Mouse (Mus musculus): ENCODE measurements at regions not wholly inside any gene's neighbourhood (a gene's known extent, or its start where the extent isn't known, plus 50 kb on each side); places are given as distances from the start of the nearest gene placed in this dataset.

- no peak for DNase-seq (ENCODE audit: low spot score in 2 of 2)
Measured at GRCm38 (mm10) chr2:114828192-114828591, 173.4 kb upstream of the Dph6 start.

- DNase-seq (ENCODE audit: low spot score in 2 of 2), result no peak
Measured at GRCm38 (mm10) chr2:114835694-114836093, 180.9 kb upstream of the Dph6 start.

- no peak for DNase-seq (ENCODE audit: low spot score in 2 of 2)
Measured at GRCm38 (mm10) chr2:114843696-114844388, 189.1 kb upstream of the Dph6 start.

DNA sequence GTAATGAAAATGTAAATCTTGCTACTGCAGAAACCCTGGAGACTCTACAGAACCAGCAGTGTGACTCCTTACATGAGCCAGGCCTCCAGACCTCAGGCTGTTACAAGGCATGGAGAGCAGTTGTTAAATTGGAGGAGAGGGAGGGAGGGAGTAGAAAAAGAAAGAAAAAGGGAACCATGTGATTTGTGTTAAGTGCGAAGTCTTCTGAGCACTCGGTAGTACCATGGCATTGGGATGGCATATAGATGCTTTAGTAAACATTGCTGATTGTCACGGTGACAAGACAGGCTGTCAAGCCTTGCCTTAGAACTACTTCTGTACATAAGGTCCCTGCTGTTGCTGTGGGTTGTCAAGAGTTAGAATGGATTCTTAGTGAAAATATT lies 189.6 kb upstream of the Dph6 start:
- no peak for DNase-seq (ENCODE audit: low spot score in 2 of 2)

GRCm38 (mm10) chr2:114848439-114848838 lies 193.7 kb upstream of the Dph6 start:
- DNase-seq (ENCODE audit: low spot score in 2 of 2), result no peak

DNA sequence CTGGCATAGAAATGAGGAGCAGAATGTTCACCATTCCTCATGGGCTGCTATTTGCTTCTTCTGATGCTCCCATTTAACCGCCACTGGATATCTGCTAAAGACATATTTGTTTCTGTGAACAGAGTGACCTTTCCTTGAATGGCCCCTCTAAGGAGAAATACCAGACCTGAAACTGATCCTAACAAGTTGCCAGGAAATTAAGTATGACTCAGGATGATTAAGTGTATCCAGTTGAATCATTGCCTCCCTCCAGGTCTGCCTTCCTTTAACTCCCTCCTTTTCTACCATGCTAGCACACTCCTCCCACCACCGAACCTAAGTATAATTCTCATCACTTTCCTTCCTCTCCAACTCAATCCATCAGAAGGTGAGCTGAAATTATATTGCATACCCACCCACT lies 194.2 kb upstream of the Dph6 start:
- DNase-seq (ENCODE audit: low spot score in 2 of 2), result no peak

DNA sequence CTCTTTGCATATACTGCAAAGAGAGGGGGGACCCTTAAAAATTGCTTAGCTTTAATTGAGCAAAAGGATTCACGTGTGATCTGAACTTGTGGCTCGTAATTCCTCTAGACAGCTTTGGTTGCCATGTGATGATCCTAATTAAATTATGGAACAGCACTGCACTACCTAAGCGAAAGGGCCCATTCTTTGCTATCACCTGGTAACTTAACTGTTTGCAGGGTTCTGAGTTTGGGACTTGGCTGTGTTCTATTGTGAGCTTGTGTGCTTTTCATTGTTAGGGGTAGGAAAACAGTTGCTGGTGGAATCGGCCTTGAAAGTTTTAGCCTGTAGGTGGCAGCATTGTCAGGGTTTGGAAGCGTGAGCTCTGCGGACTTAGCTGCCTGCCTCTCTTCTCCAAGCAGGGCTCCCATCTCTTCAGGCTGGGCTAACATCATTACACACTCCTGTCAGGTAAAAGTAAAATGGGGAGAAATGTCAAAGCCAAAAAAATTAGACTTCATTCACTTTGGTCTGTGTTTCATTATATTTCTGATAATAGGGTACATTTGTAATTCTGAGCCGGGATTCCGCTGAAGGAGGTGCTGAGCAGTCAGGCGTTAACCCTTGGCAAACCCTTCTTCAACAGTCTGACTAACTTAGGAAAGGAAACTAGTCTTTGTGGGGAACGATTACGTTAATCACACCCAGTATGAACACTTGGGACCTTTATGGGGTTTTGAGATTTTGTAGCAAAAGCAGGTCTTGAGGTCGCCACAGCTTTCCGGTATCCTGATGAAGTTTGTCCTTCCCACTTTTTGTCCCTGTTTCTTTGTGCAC lies 199.2 kb upstream of the Dph6 start:
- DNase-seq (ENCODE audit: low spot score in 2 of 2), result peak; percentile 28 to 55

DNA sequence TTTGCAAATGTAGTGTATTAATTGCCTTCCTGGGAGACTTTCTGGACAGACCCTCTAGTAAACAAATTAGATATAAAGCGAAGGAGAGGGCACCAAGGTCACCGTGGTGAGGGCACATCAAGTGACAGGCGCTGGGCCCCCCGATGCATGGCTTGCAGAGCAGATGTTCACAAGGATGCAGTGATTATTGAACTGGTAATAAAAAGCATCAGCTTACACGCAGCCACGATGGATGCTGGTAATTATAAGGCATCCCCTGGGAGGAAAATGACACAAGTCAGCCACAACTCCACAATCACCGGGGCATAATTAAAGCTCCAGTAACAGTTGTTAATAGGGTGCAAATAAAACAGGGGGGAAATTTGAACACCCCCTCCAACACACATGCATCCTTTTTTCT lies 217.5 kb upstream of the Dph6 start:
- DNase-seq (ENCODE audit: low spot score in 2 of 2), result no peak

DNA sequence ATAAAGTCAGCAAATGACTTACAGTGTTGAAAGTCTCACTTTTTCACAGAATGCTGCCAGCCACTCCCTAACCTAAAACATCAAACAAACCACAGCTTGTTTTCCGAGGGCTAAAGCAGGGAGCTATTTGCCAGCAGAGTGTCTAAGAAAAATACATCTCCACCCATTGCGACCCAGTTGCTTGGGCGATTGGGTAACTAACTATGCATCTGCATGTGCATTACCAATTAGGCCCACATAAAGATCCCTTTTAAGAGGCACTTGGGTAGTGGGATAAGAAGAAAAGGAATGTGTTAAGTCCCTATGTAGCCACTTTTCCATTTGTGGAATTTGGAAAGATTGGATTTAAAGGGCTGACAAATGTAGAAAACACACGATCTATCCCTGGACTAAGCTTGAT lies 218.3 kb upstream of the Dph6 start:
- DNase-seq (ENCODE audit: low spot score in 2 of 2), result no peak

GRCm38 (mm10) chr2:114879084-114879483 lies 224.3 kb upstream of the Dph6 start:
- DNase-seq (ENCODE audit: low spot score in 2 of 2), result no peak

- no peak for DNase-seq (ENCODE audit: low spot score in 2 of 2)
Measured at GRCm38 (mm10) chr2:114879784-114880183, 225.0 kb upstream of the Dph6 start.

GRCm38 (mm10) chr2:114885734-114886260 lies 231.0 kb upstream of the Dph6 start:
- DNase-seq (ENCODE audit: low spot score in 2 of 2), result no peak

DNA sequence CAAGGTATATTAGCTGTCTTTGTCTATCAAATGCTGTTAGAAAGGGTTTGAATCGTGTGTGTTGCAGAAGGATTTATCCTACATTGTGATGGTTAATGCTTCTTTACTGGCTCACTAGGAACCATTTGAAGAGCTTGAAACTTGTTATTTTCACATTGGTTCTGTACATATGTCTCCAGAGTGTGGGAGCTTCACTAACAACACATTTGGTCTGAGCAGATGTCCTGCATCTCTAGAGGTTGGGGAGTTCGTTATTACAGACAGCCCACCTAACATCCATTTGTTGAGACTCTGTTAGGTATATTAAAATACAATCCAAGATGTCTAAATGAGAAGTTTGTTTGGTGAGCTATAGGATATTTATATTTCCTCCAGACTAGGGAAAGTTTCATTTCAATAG lies 244.0 kb upstream of the Dph6 start:
- no peak for DNase-seq (ENCODE audit: low spot score in 2 of 2)

- DNase-seq (ENCODE audit: low spot score in 2 of 2), result no peak
Measured at GRCm38 (mm10) chr2:114911845-114912500, 257.2 kb upstream of the Dph6 start.

- no peak for DNase-seq (ENCODE audit: low spot score in 2 of 2)
Measured at GRCm38 (mm10) chr2:114915025-114915690, 260.4 kb upstream of the Dph6 start.

GRCm38 (mm10) chr2:114918420-114919332 lies 263.9 kb upstream of the Dph6 start:
- no peak for DNase-seq (ENCODE audit: low spot score in 2 of 2)

DNA sequence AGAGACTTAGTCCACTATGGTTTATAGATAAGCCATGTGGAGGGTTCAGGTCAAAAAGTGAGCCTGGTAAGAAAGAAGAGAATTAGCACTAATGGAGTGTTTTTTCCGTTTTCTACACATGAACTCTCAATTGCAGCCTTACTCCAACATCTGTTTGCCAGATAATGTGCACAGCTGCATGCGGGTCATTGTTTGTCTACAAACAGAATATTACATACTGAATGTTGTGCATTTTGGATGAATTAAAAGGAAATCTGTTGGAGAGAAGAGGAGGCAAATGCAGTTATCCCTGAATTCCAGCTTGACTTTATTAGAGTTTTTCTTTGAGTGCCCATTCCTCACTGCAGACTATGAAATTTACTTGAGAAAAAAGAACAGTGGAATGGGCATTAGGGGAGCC lies 269.1 kb upstream of the Dph6 start:
- DNase-seq (ENCODE audit: low spot score in 2 of 2), result no peak

GRCm38 (mm10) chr2:114935436-114935835 lies 280.7 kb upstream of the Dph6 start:
- no peak for DNase-seq (ENCODE audit: low spot score in 2 of 2)

DNA sequence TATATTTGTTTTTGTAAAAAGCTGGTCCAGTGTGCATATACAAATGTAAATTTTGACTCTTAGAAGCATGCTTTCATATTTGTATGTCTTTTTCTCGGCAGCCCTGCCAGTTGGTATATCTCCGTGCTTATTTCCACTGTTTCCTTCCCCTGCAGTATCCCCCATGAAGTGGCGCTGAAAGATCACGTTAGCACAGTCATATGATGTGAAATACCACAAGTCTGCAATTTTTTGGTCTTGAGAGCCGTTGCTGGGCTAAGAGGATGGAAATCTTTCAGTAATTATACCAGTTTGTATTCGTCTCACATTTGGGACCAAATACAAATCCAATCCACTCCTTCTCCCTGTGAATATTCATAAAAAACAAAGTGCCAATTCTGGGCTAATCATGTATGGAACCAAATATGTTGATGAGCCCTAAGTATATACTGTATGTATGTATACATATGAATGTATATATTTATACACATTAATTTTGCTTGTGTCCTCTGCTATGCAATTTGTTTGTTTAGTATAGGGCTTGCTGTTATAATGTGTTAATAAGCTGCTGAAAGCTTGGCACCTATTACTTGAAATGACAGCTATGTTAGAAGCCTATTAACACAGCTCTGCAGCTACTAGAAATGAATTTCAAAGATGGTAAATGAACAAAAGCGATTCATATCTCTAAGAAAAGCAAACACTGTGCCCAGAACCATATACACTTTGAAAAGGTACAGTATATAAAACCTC lies 283.8 kb upstream of the Dph6 start:
- DNase-seq (ENCODE audit: low spot score in 2 of 2), result no peak

GRCm38 (mm10) chr2:114966111-114966510 lies 311.3 kb upstream of the Dph6 start:
- no peak for DNase-seq (ENCODE audit: low spot score in 2 of 2)
